Mouse (Mus musculus): ENCODE measurements at regions not wholly inside any gene's neighbourhood (a gene's known extent, or its start where the extent isn't known, plus 50 kb on each side); places are given as distances from the start of the nearest gene placed in this dataset.
A peak's percentile ranks its signal among the peaks of the same experiment; 100 is the strongest.

DNA sequence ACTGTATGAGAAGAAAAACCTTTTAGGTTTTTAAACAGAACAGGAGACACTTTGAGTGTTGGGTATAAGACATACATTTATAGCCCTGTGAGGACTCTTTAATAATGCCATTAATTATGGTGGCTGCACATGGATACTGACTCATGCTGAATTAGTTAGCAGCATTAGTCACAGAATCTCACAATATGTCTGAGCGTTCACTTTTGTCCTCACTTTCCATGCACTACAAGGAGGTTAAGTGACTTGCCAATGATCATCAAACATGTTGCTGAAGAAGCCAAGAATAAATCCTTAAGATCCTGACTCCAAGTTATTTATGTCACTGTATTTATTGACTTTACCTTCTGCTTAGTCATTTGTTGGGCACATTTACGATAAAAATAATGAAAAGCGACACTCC lies 105.6 kb upstream of the Atxn7l3b start:
- DNase-seq = no peak

DNA sequence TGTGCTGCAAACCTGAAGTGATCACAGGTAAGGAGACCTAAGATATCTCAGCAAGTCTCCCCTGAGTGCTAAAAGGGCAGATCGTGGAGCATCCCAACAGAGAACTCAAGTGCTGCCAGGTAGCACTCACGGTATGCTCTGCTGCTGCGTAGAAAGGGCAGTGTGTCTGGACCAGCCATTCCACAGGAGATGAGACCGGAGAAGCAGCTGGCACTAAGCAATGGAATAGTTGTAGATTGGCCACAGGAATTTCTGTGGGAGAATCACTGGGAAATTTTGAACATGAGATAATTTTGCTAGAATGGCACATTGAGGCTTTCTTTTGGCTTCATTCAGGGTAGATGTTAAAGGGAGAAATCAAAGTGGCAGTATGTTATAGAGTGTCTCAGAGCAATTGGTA lies 104.1 kb upstream of the Atxn7l3b start:
- DNase-seq = no peak

DNA sequence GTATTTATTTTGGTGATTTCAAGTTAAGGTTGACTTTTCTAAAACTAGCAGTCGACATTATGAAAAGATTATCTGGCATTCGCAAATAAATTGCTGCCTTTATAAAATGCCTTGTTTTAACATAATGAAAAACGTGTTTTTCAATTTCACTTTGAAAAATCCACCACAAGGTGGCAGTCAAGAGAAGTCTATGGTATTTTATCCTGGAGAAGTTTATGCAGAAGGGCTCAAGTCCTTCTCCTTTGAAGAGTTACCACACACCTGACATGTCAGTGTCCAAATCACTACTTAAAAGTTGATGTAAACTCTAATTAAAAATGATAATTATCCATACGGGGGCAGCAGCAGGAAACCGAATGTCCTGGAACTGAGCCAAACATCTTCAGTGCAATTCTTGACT lies 98.5 kb upstream of the Atxn7l3b start:
- DNase-seq = peak; percentile 2

DNA sequence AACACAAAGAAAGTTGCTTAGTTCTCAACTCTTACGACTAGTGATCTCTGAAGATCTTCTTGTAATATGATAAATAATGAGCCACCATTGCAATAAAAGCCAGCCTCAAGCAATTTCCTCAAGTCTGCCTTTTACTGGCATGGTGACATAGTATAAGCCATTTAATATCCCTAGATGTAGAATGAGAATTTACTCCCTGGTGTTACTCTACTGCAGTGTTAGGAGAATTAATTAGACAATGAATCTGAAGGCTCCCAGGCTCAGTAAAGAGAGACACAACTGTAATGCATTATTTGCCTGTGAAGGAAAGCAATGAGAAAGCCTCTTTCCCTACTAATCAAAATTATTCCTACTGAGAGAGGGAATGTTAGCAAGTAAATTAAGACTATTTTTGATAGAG lies 95.8 kb upstream of the Atxn7l3b start:
- no peak for DNase-seq

DNA sequence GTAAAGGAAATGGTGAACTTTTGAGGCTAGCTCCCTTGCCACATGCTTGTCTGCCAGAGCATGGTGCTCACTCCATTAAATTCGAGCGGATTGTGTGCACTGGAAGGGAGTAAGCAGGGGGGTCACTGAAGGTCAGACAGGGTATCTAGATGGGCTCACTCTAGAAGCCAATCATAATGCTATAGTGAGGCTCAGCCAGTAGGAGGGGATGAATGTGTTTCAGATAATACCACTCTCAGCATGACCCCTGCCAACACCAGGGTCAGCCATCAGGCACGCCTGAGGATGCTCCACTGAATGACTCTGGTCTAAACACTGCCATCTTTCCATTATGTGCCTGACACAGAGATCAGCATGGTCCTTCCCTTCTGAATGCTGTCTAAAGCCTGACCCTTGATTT lies 80.3 kb upstream of the Atxn7l3b start:
- DNase-seq = no peak

DNA sequence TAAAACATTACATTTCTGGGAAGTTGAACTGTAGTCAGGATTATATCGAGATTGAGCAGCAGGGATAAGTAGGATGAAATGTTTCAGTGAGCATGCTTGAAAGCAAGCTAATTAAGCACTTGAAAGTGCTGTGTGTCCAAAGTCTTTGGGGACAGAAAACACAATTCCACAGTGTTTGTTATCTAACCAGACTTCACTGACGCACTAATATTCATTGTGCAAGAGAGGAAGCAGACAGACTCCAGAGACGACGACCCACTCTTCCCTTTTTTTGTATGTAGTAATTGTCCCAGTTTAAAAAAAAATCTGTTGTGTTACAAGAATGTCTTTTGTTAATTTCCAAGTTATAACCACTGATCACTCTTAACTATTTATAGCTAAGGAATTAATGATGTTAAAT lies 61.9 kb upstream of the Atxn7l3b start:
- no peak for DNase-seq

DNA sequence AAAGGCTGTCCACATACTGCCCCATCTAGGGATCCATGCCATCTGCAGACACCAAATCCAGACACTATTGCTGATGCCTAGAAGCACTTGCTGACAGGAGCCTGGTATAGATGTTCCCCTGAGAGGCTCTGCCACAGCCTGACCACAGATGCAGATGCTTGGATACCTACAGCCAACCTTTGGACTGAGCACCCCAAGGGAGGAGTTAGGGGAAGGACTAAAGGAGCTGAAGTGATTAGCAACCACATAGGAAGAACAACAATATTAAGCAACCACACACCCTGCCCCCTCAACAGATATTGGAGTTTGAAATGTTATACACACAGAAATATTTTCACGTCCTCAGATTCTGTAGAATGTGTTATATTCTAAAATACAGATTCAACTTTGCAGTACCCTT lies 53.9 kb upstream of the Atxn7l3b start:
- DNase-seq = no peak

Measured in kidney, adult 18-20 months (tissue).